Mouse (Mus musculus) neural tube, embryonic 14.5 days (tissue): ENCODE data around the gene Olfr1392. TPM values are rescaled to one million over a fixed set of nuclear protein-coding genes. Genes with fewer than 3 reads are reported as not detected.

Experiments
- ATAC-seq: fragments of 200-750 bp; cut with Nextera tagmentation; 2 replicates; pipeline ENCODE4 v1.8.0; 2017; ENCODE audit warnings: low read depth, mild to moderate bottlenecking, moderate TSS enrichment, moderate library complexity
- H3K27ac ChIP-seq: fragments of 300-500 bp; sonication (generic); 2 replicates; pipeline ENCODE4 v1.5.1; 2014; ENCODE audit warnings: low read depth, mild to moderate bottlenecking, control low read depth, low read length, moderate library complexity, mixed read lengths
- H3K27me3 ChIP-seq: fragments of 300-500 bp; sonication (generic); 2 replicates; pipeline ENCODE4 v1.6.1; 2014; ENCODE audit warnings: low read length; ENCODE audit not compliant: control insufficient read depth, insufficient read depth
- H3K36me3 ChIP-seq: fragments of 300-500 bp; sonication (generic); 2 replicates; pipeline ENCODE4 v1.6.1; 2014; ENCODE audit warnings: low read length, mixed read lengths; ENCODE audit not compliant: control insufficient read depth, insufficient read depth
- H3K4me1 ChIP-seq: fragments of 300-500 bp; sonication (generic); 2 replicates; pipeline ENCODE4 v1.6.1; 2014; ENCODE audit warnings: low read length; ENCODE audit not compliant: control insufficient read depth, insufficient read depth
- H3K4me2 ChIP-seq: fragments of 300-500 bp; sonication (generic); 2 replicates; pipeline ENCODE4 v1.6.1; 2014; ENCODE audit warnings: mild to moderate bottlenecking, low read depth, low read length, control low read depth
- H3K4me3 ChIP-seq: fragments of 300-500 bp; sonication (generic); 2 replicates; pipeline ENCODE4 v1.5.1; 2014; ENCODE audit warnings: low read depth, low read length, control low read depth, mixed read lengths
- H3K9ac ChIP-seq: fragments of 300-500 bp; sonication (generic); replicated peaks from 2 replicates; pipeline ENCODE4 v1.6.1; 2014; ENCODE audit warnings: low read depth, mild to moderate bottlenecking, control low read depth, low read length, mixed read lengths
- H3K9me3 ChIP-seq: fragments of 300-500 bp; sonication (generic); 2 replicates; pipeline ENCODE4 v1.6.1; 2016; ENCODE audit warnings: low read length; ENCODE audit not compliant: control insufficient read depth
- WGBS: fragments of 180-500 bp; shearing (Covaris S2); extraction: QIAGEN DNeasy Blood & Tissue Kit; methylation state at CpG from one replicate; pipeline ENCODE4 v1.1.7; 2014; 5-methylcytosine and 5-hydroxymethylcytosine counted together
- polyA plus RNA-seq: library from polyadenylated mRNA; unstranded; fragments of >200 nt; fragmentation: Nextera tagmentation; extraction: Ambion mirVana; gene quantifications from 2 replicates; pipeline ENCODE4 v1.2.1, GENCODE M21; 2014

Olfr1392 gene
- polyA plus RNA-seq, 1 experiment from 2014 or later = not detected

- Histone ChIP-seq H3K27ac (peak overlapping the region; percentile 69), H3K4me3 (peak overlapping the region; percentile 53), H3K9ac (peak overlapping the region; percentile 65), H3K4me2 (peak overlapping the region; percentile 81), H3K9me3 (no peaks in the 10 kb centered on the region), H3K4me1 (peaks cover 16% of the 10 kb centered on the region; the same call in 1 of the 2 replicates), H3K36me3 (no peaks in the 10 kb centered on the region), H3K27me3 (no peaks in the 10 kb centered on the region)
- WGBS = 37% methylated on average over 10 of the region's 10 CpGs
- no peak; the same call in 1 of the 2 replicates for ATAC-seq
Measured at GRCm38 (mm10) chr11:49249811-49250421, 35.2 kb upstream of the Olfr1392 start.

GRCm38 (mm10) chr11:49250422-49251379, 34.4 kb upstream of the Olfr1392 start:
- Histone ChIP-seq H3K36me3 (no peaks in the 10 kb centered on the region), H3K27ac (peak overlapping the region; percentile 69), H3K9me3 (no peaks in the 10 kb centered on the region), H3K9ac (peak overlapping the region; percentile 65), H3K4me1 (peaks cover 14% of the 10 kb centered on the region; the same call in 1 of the 2 replicates), H3K4me3 (peak overlapping the region; percentile 53), H3K27me3 (no peaks in the 10 kb centered on the region), H3K4me2 (peak overlapping the region; percentile 81)
- 1% methylated on average over 45 of the region's 45 CpGs for WGBS
- peak; percentile 93 for ATAC-seq

- H3K4me1 ChIP-seq = peaks cover 14% of the 10 kb centered on the region; the same call in 1 of the 2 replicates
- no peaks in the 10 kb centered on the region for H3K27me3 ChIP-seq
- H3K36me3 ChIP-seq = no peaks in the 10 kb centered on the region
- WGBS = 67% methylated on average over 7 of the region's 7 CpGs
- no peaks in the 10 kb centered on the region for H3K9me3 ChIP-seq
- no peak for ATAC-seq
- peak overlapping the region; percentile 53; the same call in 1 of the 2 replicates for H3K4me3 ChIP-seq
- H3K4me2 ChIP-seq = peak overlapping the region; percentile 81
- no peak overlapping the region for H3K27ac ChIP-seq
- no peak overlapping the region for H3K9ac ChIP-seq
Measured at GRCm38 (mm10) chr11:49251380-49251761, 33.7 kb upstream of the Olfr1392 start.

GRCm38 (mm10) chr11:49252048-49252447, 33.0 kb upstream of the Olfr1392 start:
- H3K9me3 ChIP-seq = no peaks in the 10 kb centered on the region
- no peaks in the 10 kb centered on the region for H3K27me3 ChIP-seq
- no peak overlapping the region for H3K4me2 ChIP-seq
- peaks cover 14% of the 10 kb centered on the region; the same call in 1 of the 2 replicates for H3K4me1 ChIP-seq
- no peaks in the 10 kb centered on the region for H3K36me3 ChIP-seq
- WGBS = 92% methylated on average over 5 of the region's 5 CpGs
- ATAC-seq = no peak
- H3K9ac ChIP-seq = no peak overlapping the region
- no peak overlapping the region for H3K27ac ChIP-seq
- no peak overlapping the region for H3K4me3 ChIP-seq

- no peaks in the 10 kb centered on the region for H3K36me3 ChIP-seq
- peaks cover 14% of the 10 kb centered on the region; the same call in 1 of the 2 replicates for H3K4me1 ChIP-seq
- no peak overlapping the region for H3K4me2 ChIP-seq
- ATAC-seq = no peak
- no peaks in the 10 kb centered on the region for H3K9me3 ChIP-seq
- no peaks in the 10 kb centered on the region for H3K27me3 ChIP-seq
- H3K4me3 ChIP-seq = no peak overlapping the region
- H3K27ac ChIP-seq = no peak overlapping the region
- 92% methylated on average over 6 of the region's 6 CpGs for WGBS
- no peak overlapping the region for H3K9ac ChIP-seq
Measured at GRCm38 (mm10) chr11:49253035-49253434, 32.0 kb upstream of the Olfr1392 start.

- Histone ChIP-seq H3K36me3 (no peaks in the 10 kb centered on the region; the same call in 1 of the 2 replicates), H3K9me3 (no peaks in the 10 kb centered on the region), H3K4me1 (no peaks in the 10 kb centered on the region), H3K9ac (no peak overlapping the region), H3K4me3 (no peak overlapping the region), H3K27me3 (no peaks in the 10 kb centered on the region), H3K4me2 (no peak overlapping the region), H3K27ac (no peak overlapping the region)
- WGBS = 95% methylated on average over 2 of the region's 2 CpGs
- ATAC-seq = no peak
Measured at GRCm38 (mm10) chr11:49259296-49259695, 25.8 kb upstream of the Olfr1392 start.

GRCm38 (mm10) chr11:49259829-49260228, 25.3 kb upstream of the Olfr1392 start:
- Histone ChIP-seq H3K4me1 (no peaks in the 10 kb centered on the region), H3K9me3 (no peaks in the 10 kb centered on the region), H3K27me3 (no peaks in the 10 kb centered on the region), H3K9ac (no peak overlapping the region), H3K4me2 (no peak overlapping the region), H3K36me3 (no peaks in the 10 kb centered on the region; the same call in 1 of the 2 replicates), H3K4me3 (no peak overlapping the region), H3K27ac (no peak overlapping the region)
- WGBS = 97% methylated on average over 1 of the region's 1 CpGs
- ATAC-seq = no peak

GRCm38 (mm10) chr11:49260598-49261312, 24.3 kb upstream of the Olfr1392 start:
- Histone ChIP-seq H3K4me3 (no peak overlapping the region), H3K4me1 (no peaks in the 10 kb centered on the region), H3K4me2 (no peak overlapping the region), H3K36me3 (no peaks in the 10 kb centered on the region; the same call in 1 of the 2 replicates), H3K9ac (no peak overlapping the region), H3K9me3 (no peaks in the 10 kb centered on the region), H3K27me3 (no peaks in the 10 kb centered on the region), H3K27ac (no peak overlapping the region)
- WGBS = 95% methylated on average over 21 of the region's 21 CpGs
- ATAC-seq = no peak; the same call in 1 of the 2 replicates
